Mouse (Mus musculus) mature B cell (primary cell): Measurements from ENCODE around the gene Rad54l.

ENCODE experiments used
- in situ Hi-C: fragments of 300-500 bp; cut with MboI; formaldehyde crosslinking; loops from 2 replicates; pipeline ENCODE4 v1.14.3; 2019

Gene Rad54l

DNA sequence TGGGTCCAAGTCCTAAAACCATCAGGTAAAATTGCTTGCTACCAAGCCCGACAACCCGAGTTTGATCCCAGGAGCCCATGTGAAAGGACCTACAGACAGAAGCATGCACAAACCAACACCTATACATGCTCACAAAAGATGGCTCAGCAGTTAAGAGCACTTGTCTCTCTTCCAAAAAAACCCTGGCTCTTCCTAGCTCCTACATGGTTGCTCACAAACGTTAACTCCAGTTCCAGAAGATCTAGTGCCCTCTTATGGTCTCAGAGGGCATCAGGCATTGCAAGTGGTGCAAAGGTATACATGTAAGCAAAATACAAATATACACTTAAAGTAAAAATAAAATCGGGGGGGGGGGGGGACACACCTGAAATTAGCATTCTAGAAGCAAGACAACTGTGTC is 50.3 kb downstream of the Rad54l start:
- in situ Hi-C loops = no loop called here

DNA sequence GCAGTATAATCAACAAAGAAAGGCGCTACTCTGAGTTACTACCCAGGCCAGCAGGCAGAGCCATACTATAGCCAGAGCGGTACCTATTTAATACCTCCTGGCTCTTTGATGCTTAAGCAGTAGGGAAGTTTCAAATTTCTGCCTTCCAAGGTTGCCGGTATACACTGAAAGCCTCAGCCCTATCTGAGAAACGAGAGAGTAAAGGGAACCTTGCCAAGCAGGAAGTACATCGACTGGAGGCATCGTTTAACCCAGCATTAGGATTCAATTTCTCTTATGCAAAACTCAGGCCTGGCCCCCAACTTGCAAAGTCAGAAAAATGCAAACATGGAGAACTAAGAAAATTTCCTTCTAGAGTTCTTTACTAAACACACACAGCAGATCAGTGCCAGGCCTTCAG is 53.4 kb downstream of the Rad54l start:
- in situ Hi-C loops = no loop called here

DNA sequence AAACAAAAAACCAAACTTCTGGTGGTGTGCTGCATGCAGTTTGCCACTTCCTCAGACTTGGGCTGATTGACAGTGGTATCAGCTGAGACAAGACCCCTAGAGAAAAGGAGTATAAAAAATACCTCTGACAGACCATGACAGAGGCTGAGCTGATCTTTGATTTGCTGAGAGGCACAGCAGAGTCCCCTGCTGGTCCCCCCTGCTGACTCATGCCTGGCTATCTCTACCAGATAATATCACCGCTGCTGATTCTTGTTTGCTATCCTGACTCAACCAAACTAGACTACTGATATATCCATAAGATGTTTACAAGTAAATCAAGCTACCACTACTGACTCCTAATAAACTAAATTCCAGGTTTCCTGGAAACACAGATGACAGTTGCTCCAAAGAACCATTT is 59.6 kb downstream of the Rad54l start:
- in situ Hi-C loops = no loop called here

DNA sequence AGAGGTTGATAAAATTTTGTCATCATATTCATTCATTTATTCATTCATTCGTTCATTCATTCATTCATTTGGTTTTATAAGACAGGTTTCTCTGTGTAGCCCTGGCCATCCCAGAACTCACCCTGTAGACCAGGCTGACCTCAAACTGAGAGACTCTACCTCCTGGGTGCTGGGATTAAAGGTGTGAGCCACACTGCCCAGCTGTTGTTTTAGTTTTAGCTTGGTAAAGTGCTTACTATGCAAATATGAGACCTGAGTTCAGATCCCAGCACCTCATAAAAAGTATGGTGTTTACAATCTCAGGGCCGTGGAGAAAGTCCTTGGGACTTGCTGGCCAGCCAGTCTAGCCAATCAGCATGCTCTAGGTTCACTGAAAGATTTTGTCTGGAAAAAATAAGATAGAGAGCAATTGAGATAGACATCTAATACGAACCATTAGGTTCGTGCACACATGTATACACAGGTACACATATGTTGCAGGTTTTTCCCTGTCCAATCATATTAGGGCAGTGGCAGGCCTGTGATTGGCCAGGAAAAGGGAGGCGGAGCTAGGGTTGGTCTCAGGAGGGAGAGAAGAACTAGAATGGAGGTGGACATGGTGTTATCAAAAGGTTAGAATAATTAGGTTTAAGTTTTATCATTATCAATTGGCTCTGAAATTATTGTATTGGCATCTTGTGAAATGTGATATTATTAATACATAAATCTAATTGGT is 64.3 kb downstream of the Rad54l start:
- in situ Hi-C loops = no loop called here

DNA sequence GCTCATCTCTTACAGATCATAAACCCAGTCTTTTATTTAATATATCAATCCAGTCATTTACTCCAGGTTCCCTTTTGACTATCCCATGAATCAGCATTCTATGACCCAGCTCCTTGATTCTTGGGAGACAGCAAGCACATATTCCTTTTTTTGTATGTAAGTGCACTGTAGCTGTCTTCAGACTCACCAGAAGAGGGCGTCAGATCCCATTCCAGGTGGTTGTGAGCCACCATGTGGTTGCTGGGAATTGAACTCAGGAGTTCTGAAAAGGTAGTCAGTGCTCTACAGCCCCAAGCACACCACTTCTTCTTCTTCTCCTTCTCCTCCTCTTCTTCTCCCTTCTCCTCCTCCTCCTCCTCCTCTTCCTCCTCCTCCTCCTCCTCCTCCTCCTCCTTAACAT is 65.9 kb downstream of the Rad54l start:
- in situ Hi-C loops = no loop called here

DNA sequence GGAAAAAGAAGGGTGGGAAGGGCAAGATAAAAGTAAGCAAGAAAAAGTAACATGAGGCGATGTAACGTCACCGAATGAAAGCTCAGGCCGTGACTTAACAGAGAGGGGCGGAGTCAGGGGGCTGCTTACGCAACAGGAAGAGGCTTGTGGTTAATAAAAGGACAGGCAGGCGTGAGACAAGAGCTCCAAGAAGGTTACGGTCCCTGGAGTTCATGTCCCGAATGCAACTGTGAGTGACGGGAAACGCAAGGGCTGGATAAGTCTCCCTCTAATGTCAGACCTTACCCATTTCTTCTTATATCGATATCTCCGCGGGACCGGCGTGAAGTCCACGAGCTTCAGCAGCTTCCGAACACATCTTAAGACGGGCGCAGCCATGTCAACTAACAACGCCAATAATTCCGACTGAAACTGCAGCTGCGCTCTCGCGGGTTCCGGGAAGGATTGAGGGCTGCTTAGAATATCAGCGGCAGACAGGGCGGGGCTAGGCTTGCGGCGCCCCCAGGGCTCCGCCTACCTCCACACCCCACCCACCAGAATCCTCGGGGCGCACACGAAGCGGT is 70.0 kb downstream of the Rad54l start, which contains the start of gene Nsun4:
Gene Nsun4 (minus strand): TSS at position 478 of the 563 bp plus-strand sequence.
- in situ Hi-C loops = no loop called here

DNA sequence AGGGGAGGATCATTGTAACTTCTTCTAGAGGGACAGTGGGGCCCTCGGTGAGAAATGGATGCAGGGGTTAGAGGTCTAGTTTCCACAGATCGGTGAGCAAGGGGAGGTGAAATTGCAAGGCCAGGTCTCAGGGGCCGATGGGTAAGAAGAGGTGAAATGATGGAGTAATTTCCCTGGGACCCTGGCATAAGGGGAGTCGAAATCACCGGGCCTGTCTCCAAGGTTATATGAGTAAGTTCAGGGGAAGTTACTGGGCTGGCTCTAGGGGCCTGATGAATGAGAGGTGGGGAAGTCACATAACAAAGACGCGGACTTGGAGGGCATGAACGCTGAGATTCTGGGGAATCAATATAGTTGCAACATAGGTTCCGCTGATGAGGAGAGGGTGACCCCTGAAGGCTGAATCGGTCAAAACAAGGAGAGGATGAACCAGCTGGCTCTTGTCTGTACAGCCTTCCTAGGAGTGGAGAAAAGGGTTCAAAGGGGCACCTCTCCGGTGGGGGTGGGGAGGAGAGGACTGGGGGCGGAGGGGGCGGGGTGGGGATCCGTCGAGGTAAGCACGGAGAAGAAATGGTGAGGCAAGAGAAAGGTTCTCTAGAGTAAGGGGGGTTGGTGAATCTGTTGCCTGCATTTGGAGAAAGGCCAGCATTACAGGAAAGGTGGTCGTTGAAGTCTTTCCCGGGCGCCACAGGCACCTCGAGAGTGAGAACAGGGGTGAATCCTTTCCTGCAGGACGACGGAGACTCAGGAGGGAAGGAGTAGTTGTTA is 70.8 kb downstream of the Rad54l start:
- in situ Hi-C loops = no loop called here

DNA sequence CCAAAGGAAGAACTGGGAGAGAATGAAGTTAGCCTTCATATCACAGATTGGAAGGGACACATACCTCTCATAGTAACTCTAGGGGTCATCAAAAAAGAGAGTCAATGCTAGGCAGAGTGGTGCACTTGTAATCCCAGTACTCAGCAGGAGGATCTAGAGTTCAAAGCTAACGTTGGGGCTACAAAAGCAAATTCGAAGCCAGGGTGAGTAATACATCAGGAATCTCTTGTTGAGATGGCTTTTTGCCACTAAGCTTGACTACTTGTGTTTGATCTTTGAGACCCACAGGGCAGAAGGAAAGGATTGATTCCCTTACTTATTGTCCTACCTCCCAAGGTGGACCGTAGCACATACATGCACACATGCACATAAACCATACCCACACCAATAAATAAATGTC is 74.3 kb downstream of the Rad54l start:
- in situ Hi-C loops = no loop called here

DNA sequence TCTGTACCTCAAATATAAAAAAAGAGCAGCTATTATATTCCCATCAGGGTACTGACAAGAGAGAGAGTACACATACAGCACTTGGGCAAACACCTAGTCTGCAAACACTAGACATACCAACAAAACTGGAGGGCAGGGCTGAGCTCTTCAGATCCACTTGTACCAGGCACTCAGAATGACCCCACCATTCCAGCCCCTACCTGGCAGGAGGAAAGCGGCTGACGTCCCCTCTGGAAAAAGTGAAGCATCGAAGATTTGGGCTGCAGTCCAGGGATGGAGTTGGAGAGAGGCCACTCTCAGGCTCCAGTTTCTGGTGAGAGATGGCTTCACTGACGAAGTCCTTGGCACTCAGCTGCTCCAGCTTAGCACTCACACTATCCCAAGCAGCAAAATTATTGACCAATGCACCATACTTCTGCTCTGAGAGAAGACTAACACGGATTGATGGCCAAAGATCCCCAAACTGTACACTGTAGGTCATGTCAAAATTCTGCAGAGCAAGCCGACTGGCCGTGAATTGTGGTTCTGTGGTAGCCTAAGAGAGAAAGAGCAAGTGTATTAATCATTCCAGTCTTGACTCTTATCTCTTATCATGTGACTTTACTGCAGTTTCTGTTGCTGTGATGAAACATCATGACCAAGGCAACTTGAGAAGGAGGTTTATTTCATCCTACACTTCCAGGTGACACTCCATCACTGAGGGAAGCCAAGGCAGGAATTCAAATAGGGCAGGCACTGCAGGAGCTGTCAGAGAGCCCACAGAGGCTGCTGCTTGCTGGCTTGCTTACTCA is 75.2 kb downstream of the Rad54l start:
- in situ Hi-C loops = no loop called here

DNA sequence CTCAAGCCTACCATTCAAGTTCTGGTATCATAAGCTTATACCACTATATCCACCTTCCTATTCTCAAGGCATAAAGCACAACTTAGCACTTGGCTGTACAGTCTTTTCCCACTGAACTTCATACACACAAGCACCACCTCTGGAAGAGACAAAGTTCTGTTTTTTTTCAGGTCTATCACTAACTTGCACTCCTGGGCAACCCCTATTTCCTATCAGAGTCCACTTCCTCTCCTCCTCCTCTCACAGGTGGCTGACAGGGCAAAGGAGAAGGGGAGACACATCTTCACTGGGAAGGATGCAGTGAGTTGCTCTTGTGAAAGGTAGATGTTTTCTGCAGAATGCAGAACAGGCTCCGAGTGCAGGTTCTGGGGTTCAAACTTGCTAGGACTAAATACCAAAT is 75.8 kb downstream of the Rad54l start:
- in situ Hi-C loops = no loop called here

DNA sequence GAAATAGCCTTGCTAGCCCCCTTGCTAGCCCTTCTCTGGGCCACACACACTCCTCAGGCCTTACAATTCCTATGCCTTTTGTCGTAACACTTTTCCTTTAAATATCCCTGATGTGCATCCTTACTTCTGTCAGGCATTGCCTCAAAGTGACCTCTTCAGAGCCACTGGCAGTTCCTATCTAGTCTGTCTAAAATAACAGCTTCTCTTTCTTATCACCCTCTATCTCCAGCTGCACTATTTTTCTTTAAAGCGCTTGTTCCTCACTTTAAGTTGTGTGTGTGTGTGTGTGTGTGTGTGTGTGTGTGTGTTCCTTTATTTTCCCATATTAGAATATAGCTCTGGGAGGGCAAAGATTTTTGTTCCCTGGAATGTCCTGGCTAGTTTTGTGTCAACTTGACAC is 76.9 kb downstream of the Rad54l start:
- in situ Hi-C loops = no loop called here
